Mouse (Mus musculus) R1 (cell line): Measurements from ENCODE around the gene Olfr1173.

Experiments
- DNase-seq: peaks from one replicate; pipeline ENCODE4 v3.0.0-alpha.2; 2018; ENCODE audit warnings: low read depth, low spot score

The Olfr1173 gene

GRCm38 (mm10) chr2:88279775-88280174 is at the start of gene Olfr1173:
Gene Olfr1173, minus strand, starts transcription at chr2:88279875.
- no peak for DNase-seq

- DNase-seq = no peak
Observed at GRCm38 (mm10) chr2:88327115-88327514, 47.4 kb upstream of the Olfr1173 start, which contains the start of gene Olfr1175-ps. Gene Olfr1175-ps, minus strand, starts transcription at chr2:88327215.

- DNase-seq = no peak
Observed at GRCm38 (mm10) chr2:88315035-88315434, 35.4 kb upstream of the Olfr1173 start, which contains the start of gene Olfr1174-ps. Gene Olfr1174-ps, minus strand, starts transcription at chr2:88315135.

- no peak for DNase-seq
Observed at GRCm38 (mm10) chr2:88228234-88228633, 51.4 kb downstream of the Olfr1173 start, which contains the start of gene Olfr1170. Gene Olfr1170, minus strand, starts transcription at chr2:88228334.
